Mouse (Mus musculus): Measurements from ENCODE around the gene Samd1. TPM values are rescaled to one million over a fixed set of nuclear protein-coding genes. Genes with fewer than 3 reads are reported as not detected.
"Not testable (repeated sequence)": the region's sequence is repeated elsewhere in the genome, so short reads cannot be mapped to it uniquely, and the experiment has no call there.

The Samd1 gene
- total RNA-seq, 2 experiments from 2014 or later = 34.2 to 37.2 TPM

DNA sequence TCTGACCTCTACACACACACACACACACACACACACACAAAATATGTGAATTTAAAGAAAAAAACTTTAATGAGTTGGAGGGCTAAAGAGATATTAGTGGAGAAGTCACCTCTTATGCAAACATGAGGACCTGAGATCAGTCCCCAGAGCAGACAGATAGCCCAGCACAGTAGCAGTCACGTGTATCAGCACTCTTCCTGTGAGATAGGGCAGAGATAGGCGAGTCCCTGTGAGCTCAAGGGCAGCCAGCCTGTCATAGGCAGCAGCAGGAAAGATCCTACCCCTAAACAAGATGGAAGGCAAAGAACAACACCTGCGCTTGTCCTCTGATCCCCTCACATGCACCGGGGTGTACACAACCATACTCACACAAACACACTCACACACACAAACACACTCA is 15.0 kb upstream of the Samd1 start:
- no peak for DNase-seq

DNA sequence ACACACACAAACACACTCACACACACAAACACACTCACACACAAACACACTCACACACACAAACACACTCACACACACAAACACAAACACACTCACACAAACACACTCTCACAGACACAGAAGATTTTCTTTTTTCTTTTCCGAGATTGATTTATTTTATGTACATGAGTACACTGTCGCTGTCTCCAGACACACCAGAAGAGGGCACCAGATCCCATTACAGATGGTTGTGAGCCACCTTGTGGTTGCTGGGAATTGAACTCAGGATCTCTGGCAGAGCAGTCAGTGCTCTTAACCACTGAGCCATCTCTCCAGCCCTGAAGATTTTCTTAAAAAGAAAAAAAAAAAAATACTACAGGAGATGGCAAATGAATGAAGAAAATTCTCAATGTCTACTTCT is 14.2 kb upstream of the Samd1 start:
- not testable (repeated sequence) for DNase-seq

DNA sequence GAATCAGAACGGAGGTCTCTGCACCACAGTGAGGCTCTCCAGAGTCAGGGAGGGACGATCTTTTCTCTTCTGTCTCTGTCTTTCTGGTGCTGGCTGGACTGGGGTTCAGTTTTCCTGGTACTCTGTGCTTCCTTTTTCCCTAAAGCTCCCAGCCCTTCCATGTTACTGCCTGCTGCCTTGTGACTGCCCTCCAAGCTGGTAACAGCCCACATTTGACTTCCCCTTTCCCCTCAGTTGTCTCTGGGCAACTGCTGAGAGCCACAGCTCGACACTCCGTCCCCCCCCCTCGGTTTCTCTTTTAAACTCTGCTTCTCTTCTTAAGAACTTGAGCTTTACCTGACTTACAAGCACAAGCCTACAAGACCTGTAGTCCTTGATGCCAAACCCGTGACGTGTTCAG is 8.2 kb upstream of the Samd1 start:
- DNase-seq = no peak

DNA sequence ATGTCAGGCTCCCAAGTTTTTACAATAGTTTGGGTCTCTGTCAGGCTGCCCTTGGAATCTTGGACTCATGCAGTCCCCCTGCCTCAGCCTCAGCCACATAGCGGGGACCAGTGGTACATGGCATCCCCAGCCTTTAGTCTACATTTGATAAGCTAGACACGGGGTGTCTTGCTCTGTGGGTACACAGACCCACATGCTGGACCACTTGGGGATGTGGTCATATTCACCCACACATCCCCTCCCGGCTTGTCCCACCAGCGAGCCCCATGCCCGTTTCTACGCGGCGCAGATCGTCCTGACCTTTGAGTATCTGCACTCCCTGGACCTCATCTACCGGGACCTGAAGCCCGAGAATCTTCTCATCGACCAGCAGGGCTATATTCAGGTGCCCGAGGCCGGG is 7.3 kb upstream of the Samd1 start:
- no peak for DNase-seq

DNA sequence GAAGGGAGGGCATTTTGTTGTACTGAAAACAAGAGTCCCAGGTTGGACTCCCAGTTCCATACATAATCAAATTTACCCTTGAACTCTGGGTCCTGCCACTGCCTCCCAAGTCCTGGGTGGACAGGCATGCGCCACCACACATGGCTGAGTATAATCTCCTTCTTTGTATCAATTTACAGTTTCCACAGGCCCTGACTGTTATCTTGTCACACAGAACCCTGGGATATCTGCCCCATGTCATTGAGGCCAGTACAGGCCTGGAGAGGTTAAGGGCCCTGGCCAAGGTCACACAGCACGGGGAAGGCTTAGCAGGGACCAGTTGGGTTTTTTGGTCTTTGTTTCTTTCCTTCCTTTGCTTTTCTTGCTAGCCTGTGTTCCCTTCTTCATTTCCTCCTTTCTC is 5.0 kb upstream of the Samd1 start:
- DNase-seq = no peak

DNA sequence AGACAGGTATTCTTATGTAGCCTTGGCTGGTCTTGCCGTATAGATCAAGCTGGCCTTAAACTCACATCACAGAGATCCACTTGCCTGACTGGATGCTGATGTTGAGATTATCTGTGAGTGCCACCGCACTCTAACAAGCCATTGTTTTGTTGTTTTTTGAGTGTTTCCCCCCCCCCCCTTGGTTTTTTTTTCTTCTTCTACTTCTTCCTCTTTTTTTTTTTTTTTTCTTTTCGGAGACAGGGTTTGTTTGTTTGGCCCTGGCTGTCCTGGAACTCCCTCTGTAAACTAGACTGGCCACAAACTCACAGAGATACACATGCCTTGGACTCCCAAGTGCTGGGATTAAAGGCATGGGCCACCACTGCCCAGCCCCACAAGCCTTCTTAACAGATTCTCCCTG is 3.4 kb upstream of the Samd1 start:
- no peak for DNase-seq

DNA sequence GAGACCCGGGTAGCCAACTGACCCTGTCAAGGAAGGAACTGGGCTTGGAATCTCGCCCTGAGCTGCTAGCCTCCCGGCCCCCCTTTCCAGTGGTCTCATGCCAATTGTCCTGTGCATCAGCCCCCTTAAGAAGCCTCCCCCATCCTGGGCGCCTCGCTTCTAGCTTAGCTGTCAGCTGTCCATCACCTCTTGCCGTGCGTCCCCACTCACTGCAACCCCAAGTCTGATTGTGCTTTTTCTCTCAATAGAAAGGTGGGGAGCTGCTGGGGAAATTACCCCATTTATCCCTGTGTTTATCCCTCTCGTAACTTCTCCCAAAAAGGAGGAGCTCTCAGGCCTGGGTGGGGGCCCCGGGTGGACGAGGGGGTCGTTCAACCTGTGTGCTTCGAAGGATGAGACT is 1.5 kb upstream of the Samd1 start:
- DNase-seq = no peak

DNA sequence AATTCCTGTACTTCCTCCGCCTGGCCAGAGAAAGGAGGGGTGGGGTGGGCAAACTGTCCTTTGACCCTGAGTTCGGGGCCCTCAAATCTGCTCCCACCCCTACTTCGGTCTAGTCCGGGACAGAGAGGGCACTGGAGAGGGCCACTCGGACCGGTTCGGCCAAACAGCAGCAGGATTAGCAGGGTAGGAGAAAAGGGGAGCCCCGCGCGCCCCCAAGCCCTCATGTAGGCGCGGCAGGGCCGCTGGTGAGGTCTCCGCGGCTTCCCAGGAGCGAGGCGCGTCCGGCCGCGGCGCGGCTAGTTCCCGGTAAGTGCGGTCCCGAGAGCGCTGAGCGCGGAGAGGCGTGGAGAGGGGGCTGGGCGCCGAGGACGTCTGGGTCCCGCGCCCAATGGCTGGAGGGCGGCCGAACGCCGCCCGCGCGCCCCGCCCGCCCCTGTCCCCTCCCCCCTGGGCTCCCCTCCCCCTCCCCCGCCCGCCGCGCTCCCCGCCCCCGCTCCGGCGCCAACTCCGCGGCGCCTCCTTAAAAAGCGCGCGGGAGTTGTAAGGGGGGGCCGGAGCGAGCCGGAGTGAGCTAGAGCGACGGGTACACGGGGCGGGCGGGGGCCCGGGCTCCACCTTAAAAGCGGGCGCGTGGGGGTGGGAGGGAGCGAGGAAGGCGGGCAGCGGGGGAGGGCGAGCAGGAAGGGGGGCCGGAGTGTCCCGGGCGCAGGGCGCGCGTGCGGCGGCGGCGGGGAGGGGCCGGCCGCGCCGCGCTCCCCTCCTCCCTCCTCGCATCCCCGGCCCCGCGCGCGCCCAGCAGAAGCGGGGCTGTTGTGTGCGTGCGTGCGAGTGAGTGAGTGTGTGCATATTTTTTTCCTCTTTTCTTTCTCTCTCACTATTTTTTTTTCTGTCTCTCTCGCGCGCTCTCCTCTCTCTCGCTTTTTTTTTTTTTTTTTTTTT is 636 bp upstream of the Samd1 start:
- peak; percentile 93 to 97 for DNase-seq

DNA sequence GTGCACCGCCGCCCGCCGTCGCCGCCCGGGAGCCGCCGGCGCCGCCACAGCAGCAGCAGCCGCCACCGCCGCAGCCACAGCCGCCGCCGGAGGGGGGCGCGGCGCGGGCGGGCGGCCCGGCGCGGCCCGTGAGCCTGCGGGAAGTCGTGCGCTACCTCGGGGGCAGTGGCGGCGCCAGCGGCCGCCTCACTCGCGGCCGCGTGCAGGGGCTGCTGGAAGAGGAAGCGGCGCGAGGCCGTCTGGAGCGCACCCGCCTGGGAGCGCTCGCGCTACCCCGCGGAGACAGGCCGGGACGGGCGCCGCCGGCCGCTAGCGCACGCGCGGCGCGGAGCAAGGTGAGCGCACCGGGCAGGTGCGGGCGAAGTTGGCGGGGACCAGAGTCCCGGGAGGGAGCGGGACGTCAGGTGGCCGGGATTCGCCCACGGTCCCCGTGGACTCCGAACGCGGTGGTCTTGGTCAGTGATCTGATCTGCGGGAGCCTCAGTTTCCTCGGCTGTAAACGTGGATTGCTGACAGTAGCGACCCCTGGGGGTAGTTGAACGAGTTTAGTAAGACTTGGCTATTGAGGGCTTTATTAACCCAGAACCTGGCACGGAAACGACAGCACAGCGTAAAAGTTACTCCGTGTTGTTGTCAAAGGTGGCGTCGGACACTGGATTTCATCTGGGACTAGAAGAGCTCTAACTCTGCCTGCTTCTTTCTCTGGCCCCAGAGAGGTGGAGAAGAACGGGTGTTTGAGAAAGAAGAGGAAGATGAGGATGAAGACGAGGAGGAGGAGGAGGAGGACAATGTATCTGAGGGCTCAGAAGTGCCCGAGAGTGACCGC is 972 bp downstream of the Samd1 start:
- peak; percentile 55 to 73 for DNase-seq

DNA sequence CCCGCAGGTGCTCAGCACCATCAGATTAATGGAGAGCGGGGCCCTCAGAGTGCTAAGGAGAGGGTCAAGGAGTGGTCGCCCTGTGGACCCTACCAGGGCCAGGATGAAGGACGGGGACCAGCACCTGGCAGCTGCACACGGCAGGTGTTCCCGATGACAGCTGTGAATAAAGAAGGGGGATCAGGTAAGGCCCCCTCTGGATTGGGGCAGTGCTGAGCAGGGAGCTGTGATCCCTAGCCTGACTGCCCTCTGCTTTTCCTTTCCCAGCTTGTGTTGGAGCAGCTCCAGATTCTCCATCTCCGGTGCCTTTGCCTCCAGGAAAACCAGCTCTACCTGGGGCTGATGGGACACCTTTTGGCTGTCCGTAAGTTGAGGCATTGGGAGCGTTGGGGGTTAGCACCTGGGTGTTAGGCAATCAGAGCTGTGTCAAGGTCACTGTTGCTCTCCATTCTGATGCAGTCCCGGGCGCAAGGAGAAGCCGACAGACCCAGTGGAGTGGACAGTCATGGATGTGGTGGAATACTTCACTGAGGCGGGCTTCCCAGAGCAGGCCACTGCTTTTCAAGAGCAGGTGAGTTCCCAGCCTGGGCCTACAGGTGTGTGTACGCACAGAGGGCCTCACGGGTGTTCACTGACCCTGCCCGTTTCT is 1.7 kb downstream of the Samd1 start:
- DNase-seq = no peak

DNA sequence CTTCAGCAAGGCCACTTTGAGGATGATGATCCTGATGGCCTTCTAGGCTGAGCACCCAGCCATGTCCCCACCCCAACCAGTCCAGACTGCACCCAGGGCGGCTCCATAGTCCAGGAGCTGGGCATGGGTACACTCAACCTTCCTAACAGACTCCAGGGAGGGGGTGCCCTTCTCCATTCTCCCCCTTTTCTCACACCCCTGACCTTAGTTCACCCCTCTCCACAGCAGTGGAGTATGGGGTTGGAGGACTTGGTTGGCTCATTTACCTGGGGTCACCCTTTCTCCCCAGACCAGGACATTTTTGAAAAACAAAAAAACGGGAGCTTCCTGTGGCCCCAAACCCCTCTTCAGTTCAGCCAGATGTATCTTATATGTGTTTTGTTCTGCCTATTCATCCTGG is 2.4 kb downstream of the Samd1 start:
- no peak for DNase-seq

DNA sequence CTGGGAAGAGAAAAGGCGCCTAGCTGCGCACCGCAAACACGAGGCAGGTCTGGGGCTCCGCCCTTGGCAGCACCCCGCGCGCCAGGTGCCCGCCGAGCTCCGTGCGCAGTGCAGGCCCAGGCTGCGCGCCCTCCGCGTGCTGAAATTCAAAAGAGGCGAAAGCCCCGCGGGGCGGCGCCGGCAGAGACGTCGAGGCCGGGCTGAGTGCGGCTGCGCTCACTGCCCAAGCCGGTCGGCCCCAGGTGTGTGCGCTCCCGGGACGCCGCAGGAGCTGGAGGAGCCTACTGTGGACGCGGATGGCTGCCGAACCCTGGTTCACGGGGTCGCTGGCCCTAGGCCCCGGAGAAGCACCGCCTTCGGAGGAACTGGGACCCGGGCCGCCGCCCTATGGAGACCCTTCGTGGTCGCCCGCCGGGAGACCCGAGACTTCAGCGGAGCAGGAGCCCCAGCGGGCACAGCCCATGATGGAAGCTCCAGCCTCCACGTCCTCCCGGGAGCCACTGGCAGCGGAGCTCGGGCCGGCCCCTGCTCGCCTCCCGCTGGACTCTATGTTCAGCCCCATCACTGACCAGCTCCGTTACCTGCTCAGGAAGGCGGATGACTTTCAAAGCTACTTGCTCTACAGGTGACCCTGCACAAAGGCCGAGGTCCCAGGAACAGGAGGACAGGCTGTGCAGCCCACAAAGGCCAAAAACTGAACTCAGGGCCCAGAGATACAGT is 4.0 kb downstream of the Samd1 start, which contains the start of gene 1700067K01Rik:
1700067K01Rik (plus strand) TSS at position 222 of the 720 bp plus-strand sequence.
- DNase-seq = no peak

DNA sequence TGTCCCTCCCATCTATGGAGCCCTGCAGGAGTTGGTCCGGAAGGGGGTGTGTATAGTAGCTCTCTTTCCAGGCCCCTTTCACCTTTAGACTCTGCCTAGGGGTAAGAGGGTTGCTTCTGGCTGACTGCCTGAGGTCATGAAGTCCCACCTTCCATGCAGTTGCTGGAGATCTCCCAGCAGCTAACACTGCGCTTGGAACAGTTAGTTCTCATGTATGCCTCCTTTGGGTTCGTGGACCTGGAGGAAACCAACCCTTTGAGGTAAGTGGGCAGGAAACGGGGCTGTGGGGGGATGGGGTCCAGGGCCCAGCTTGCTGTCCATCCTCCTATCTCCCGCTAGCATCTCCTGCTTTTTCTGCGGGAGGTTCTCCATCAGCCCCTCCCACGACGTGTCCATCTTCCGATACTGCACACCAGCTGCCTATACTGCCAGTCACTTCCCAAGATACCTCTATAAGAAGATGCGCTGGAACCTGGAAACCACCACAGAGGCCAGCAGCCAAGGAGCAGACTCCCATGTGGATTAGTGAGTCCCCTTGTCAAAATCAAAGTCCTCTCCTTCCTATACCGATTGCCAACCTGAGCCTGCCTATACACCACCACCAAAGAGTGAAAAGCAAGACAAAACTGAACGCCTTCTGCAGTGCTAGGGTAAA is 5.6 kb downstream of the Samd1 start:
- DNase-seq = no peak

DNA sequence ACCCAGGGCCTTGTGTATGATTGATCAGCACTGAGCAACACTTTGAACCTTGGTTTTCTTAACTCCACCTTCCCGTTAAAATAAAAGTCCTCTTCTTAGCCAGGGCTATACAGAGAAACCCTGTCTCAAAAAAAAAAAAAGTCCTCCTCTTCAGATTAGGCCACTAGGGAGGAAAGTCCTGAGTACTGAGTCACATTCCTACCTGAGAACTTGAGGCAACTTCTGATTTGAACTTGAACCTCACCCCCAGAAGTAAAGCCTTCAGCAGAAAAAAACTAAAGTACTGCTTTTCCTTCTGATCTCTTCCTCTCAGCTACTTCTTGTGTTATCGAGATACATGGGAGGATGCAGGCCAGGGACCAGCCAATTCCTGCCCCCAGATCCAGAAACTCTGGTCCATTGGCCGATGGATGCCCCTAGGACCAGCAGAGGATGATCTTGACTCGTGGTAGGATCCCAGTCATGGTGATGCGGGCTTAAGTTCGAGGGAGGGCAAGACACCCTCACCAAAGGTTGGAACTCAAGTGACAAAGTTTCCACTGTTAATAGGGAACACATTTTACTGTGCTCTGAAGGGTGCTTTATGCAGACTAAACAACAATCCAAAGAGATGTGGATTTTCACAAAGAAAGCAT is 6.3 kb downstream of the Samd1 start:
- DNase-seq = no peak

DNA sequence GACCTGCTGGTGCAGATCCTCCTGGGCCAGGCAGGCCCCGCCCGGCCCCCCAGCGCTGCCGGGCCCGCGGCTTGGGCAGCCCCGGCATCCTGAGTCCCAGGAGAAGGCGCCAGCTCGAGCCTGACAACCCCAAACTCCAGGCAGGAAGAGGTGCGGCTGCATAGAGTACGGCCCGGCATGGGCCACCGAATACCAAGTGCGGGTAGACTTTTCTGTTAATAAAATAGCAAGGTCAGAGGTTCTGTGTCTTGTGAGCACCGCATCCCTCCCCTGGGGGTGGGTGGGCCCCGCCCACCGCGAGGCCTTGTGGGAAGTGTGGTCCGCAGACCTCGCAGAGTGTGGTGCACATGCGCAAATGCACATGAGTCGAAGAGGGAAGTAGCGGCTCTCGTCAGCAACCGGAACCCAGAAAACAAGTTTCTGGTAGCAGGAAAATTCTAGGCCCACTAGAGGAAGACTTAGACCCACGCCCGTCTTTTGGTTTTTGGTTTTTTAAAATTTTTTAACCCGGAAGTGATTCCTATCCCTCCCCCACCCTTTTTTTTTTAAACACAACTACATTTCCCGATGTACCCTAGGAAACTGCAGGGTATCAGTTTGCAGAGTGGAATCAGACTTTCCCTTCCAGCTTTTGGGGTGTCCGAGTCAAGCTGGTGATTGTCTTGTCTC is 7.2 kb downstream of the Samd1 start:
- DNase-seq = peak; percentile 97 to 98

DNA sequence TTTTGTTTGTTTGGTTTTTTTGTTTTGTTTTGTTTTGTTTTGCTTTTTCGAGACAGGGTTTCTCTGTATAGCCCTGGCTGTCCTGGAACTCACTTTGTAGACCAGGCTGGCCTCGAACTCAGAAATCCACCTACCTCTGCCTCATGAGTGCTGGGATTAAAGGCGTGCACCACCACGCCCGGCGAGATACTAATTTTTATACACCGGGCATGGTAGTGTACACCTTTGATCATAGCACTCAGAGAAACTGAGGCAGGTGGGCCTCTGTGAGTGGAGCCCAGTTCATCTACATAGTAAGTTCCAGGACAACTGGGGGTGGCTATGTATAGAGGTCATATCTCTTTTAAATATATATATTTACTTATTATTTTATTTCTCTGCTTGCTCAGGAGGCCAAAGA is 8.0 kb downstream of the Samd1 start:
- not testable (repeated sequence) for DNase-seq

DNA sequence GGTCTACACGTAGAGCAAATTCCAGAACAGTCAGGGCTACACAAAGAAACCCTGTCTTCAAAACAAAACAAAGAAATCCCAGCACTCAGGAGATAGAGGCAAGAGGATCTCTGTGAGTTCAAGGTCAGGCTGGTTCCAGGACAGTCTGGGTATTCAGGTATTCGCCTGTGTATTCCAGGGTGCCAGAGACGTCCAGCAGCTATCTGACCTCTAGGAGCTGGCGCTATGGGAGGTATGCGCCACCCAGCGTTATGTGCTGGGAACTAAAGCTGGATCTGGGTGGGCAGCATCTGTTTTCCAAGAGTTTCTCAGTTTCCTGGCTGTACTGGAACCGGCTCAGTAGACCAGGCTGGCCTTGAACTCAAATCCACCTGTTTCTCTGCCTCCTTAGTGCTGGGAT is 10.9 kb downstream of the Samd1 start:
- DNase-seq = peak in 1 of 2 experiments; percentile 21

DNA sequence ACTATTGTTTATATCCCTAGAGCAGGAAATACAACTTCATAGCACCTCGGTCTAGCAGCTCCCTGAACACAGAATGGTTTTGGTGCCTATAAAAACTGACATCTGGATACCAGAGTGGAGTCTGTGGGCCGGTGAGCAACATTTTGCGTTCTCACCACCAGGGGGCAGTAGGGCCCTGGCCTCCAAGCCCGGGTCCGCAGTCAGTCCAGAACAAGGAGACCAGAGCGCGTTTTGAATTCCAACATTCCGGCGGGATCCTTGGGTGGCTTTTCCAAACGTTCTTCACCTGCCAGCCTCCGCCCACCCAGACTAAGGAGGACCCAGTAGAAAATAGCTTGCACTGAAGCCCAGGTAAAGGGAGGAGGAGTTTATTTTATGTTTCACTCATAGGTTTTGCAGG is 12.4 kb downstream of the Samd1 start:
- DNase-seq = peak; percentile 91 to 93

DNA sequence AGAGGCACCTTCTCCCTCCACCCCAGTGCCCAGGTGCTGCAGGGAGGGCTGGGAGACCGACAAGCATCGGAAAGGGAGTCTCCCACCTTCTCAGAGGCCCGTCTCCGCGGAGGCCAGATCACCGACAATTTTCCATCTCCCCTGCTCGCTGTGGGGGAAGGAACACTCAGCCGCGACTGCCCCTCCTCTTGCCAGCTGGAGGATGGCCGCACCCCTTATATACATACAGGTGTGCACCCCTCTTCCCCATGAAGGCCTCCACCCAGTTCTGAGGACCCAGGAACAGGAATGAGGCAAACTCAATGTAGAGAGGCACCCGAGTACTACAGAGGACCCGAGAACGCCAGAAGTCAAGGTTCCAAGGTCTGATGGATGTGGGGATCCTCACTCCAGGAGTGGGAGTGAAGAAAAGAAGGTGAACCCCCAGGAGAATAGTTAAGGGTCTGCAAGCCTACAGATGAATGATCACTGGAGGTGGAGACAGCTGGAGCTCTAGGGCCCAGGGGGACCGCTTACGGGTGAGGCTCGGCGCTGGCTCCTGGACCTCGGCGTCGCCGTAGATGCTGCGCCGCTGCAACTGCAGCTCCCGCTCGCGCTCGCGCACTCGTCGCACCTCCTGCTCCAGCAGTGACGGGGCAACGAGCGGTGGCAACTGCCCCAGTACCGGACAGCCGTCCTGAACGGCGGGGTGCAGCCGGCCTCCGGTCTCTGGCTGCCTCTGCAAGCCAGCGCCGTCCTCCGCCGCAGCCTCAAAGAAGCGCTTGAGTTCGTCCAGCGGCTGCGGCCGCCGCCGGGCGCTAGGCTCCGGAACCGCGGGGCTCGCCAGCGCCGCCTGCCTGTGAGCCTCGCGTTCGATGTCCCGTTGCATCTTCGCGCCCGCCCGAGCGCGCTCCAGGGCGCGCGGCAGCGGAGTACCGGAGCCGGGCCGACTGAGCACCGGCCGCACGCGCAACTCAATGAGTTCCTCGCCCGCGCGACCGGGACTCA is 13.4 kb downstream of the Samd1 start:
- DNase-seq = peak; percentile 85 to 92

All from adrenal gland, postnatal 36 days (tissue).